Mouse (Mus musculus) kidney, embryonic 14.5 days (tissue): Measurements from ENCODE around the gene Kin. TPM values are rescaled to one million over a fixed set of nuclear protein-coding genes. Genes with fewer than 3 reads are reported as not detected.
A peak's percentile ranks its signal among the peaks of the same experiment; 100 is the strongest.

Experiments
- ATAC-seq: fragments of 200-750 bp; cut with Nextera tagmentation; 2 replicates; pipeline ENCODE4 v1.8.0; 2017; ENCODE audit warnings: moderate number of reproducible peaks, mild to moderate bottlenecking, moderate TSS enrichment, moderate library complexity; ENCODE audit not compliant: low FRiP score, low TSS enrichment
- H3K27ac ChIP-seq: fragments of 300-500 bp; sonication (generic); 2 replicates; pipeline ENCODE4 v1.5.1; 2014; ENCODE audit warnings: low read depth, mild to moderate bottlenecking, low read length, moderate library complexity, mixed read lengths
- H3K27me3 ChIP-seq: fragments of 300-500 bp; sonication (generic); 2 replicates; pipeline ENCODE4 v1.6.1; 2014; ENCODE audit warnings: mild to moderate bottlenecking, low read length; ENCODE audit not compliant: control insufficient read depth, insufficient read depth
- H3K36me3 ChIP-seq: fragments of 300-500 bp; sonication (generic); 2 replicates; pipeline ENCODE4 v1.6.1; 2014; ENCODE audit warnings: low read length, mixed read lengths; ENCODE audit not compliant: control insufficient read depth, insufficient read depth
- H3K4me1 ChIP-seq: fragments of 300-500 bp; sonication (generic); 2 replicates; pipeline ENCODE4 v1.6.1; 2014; ENCODE audit warnings: low read length, mixed read lengths; ENCODE audit not compliant: control insufficient read depth, insufficient read depth
- H3K4me2 ChIP-seq: fragments of 300-500 bp; sonication (generic); replicated peaks from 2 replicates; pipeline ENCODE4 v1.6.1; 2014; ENCODE audit warnings: low read depth, mild to moderate bottlenecking, low read length
- H3K4me3 ChIP-seq: fragments of 300-500 bp; sonication (generic); 2 replicates; pipeline ENCODE4 v1.5.1; 2014; ENCODE audit warnings: mild to moderate bottlenecking, low read length
- H3K9ac ChIP-seq: fragments of 300-500 bp; sonication (generic); 2 replicates; pipeline ENCODE4 v1.6.1; 2014; ENCODE audit warnings: low read depth, mild to moderate bottlenecking, low read length, moderate library complexity
- H3K9me3 ChIP-seq: fragments of 300-500 bp; sonication (generic); 2 replicates; pipeline ENCODE4 v1.6.1; 2016; ENCODE audit warnings: low read length; ENCODE audit not compliant: control insufficient read depth
- WGBS: fragments of 180-500 bp; shearing (Covaris S2); extraction: QIAGEN DNeasy Blood & Tissue Kit; methylation state at CpG from one replicate; pipeline ENCODE4 v1.1.7; 2014; 5-methylcytosine and 5-hydroxymethylcytosine counted together
- polyA plus RNA-seq: library from polyadenylated mRNA; unstranded; fragments of >200 nt; fragmentation: Nextera tagmentation; extraction: Ambion mirVana; gene quantifications from 2 replicates; pipeline ENCODE4 v1.2.1, GENCODE M21; 2014

The Kin gene
- polyA plus RNA-seq, 1 experiment from 2014 or later, result 29.9 TPM

DNA sequence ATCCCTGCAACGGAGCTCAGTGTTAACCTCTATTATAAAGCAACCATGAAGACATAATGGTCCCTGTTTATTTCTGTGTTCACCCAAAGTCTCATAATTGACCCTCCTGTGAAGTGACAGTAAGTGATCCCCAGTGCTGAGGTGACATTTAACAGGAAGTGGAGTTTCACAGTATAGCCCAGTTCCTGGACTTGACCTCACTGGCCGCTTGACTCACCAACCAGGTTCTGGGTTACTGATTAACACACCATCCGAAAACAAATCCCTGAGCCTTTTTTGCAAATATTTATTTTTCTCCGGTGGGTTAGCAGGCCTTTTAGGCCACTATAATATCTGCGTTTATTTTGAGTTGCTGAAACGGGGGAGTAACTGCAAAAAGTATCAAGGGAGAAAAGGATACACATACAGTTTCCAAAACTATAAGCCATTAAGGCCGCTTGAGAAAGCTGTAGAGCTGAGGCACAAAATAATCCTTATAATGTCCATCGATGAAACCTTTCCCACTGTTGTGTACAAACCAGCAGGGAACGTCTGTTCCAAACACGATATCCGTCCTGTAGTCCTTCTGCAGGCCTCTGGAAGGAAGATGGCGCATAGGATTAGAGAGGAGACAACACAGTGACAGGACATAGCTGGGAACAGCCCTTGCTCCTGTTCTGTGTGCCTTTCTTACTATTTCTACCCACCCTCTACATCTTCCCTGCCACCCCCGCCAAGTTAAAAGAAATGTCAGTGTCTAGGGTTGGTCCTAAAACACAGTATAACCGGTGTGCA lies 14.1 kb downstream of the Kin start:
- WGBS, result 72% methylated on average over 14 of the region's 14 CpGs
- Histone ChIP-seq H3K9ac (no peak overlapping the region), H3K9me3 (no peaks in the 10 kb centered on the region), H3K4me2 (no peak overlapping the region), H3K27ac (no peak overlapping the region), H3K4me1 (no peaks in the 10 kb centered on the region), H3K4me3 (no peak overlapping the region), H3K27me3 (no peaks in the 10 kb centered on the region), H3K36me3 (peaks cover 35% of the 10 kb centered on the region)
- ATAC-seq, result no peak

DNA sequence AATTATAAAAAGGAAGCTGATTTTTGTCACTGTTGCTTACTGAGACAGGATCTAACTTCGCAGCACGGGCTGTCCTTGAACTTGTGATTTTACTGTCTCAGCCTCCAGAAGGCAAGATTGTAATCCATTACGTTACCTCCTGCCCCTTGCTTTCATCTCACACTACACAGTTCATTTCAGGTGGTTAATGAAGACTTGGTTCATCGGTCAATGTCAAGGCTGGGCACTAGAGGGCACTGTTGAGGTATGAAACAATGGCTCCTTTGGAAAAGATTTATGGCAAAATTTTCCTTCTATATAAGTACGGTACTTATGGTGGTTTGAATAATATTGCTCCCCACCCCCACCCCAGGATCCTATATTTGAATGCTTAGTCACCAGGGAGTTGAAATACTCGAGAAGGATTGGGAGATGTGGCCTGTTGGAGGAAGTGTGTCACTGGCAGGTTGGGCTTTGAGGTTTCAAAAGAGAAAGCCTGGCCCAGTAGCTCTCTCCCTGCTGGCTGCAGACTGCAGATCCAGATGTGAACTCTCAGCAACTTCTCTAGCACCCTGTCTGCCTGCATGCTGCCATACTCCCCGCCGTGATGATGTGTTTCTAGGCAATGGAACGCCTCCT lies 18.3 kb downstream of the Kin start:
- Histone ChIP-seq H3K27me3 (no peaks in the 10 kb centered on the region), H3K27ac (no peak overlapping the region), H3K9ac (no peak overlapping the region), H3K4me2 (no peak overlapping the region), H3K36me3 (no peaks in the 10 kb centered on the region; the same call in 1 of the 2 replicates), H3K4me3 (no peak overlapping the region), H3K9me3 (no peaks in the 10 kb centered on the region), H3K4me1 (no peaks in the 10 kb centered on the region)
- WGBS, result 33% methylated on average over 9 of the region's 9 CpGs
- no peak for ATAC-seq

DNA sequence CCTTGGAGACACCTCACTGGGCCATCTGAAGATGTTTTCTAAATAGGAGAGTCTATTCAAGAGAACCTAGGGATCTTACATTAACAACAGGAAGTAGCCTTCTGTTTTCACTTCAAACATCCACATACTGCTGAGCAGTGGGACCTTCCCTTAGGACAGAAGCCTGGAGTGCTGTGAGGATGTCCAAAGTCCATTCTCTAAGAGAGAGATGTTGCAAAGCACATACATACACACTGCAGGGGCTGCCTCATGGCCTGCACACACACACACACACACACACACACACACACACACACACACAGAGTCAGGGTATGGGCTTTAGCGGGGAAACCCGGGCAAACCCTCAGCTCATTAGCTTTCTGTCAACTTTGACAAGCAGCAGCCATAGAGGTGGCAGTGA lies 20.1 kb downstream of the Kin start:
- no peaks in the 10 kb centered on the region for H3K4me1 ChIP-seq
- ATAC-seq, result no peak
- no peak overlapping the region for H3K9ac ChIP-seq
- no peak overlapping the region for H3K27ac ChIP-seq
- H3K4me2 ChIP-seq, result no peak overlapping the region
- H3K36me3 ChIP-seq, result no peaks in the 10 kb centered on the region
- H3K27me3 ChIP-seq, result no peaks in the 10 kb centered on the region
- H3K9me3 ChIP-seq, result no peaks in the 10 kb centered on the region
- no peak overlapping the region for H3K4me3 ChIP-seq
- WGBS, result 75% methylated on average over 2 of the region's 2 CpGs

DNA sequence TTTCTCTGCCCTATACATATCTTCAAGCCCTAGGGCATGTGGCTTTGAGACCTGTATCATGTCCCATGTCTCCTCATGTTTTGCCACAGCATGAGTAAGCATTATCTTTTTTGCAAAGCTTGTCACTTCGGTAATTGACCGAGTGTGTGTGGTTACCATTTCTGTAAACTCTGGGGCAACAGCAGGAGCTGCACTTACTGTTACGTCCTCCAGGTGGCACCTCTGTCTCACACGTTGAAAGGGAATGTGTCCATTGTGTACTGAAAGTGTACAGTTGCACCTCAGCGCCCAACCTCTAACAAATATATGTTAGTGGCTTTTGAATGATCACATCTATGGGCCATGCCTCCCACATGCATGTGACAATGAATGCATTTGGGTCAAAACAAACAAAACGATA lies 20.8 kb downstream of the Kin start:
- ATAC-seq, result 0 out of 2 replicates have a peak, but pooled peaks have one; percentile 29
- 45% methylated on average over 6 of the region's 6 CpGs for WGBS
- Histone ChIP-seq H3K9ac (no peak overlapping the region), H3K27me3 (no peaks in the 10 kb centered on the region), H3K27ac (no peak overlapping the region), H3K36me3 (no peaks in the 10 kb centered on the region), H3K9me3 (no peaks in the 10 kb centered on the region), H3K4me1 (no peaks in the 10 kb centered on the region), H3K4me3 (no peak overlapping the region), H3K4me2 (no peak overlapping the region)

DNA sequence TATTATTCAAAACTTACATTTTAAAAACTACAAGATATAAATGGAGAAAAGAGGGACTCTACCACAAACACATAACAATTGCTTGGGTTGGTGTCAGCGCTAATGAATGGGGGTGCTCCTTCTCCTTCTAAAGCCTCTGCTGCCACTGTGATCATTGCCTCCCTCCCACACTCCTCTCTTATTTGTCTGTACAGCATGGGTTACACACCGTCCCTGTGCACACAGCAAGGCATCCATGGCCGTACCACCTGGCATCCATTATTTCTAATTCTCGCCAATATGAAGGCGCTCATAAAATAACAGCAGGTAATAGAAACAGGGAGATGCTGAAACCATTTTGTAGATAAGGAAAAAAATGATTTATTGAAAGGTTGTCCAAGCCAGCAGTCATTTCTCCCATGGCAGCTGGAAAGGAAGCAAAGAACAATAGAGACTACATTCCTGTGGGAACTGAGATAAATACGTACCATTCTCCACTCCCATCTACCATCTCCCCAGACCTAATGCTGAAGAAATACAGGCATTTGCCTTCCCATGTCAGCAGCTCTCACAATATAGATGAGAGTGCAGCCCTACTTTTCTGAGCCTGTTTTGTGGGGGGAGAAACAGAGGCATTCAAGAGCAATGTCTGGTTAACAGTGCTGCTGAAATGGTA lies 28.3 kb downstream of the Kin start:
- Histone ChIP-seq H3K27ac (no peak overlapping the region), H3K9me3 (no peaks in the 10 kb centered on the region), H3K4me2 (no peak overlapping the region), H3K4me3 (no peak overlapping the region), H3K36me3 (no peaks in the 10 kb centered on the region), H3K9ac (no peak overlapping the region), H3K4me1 (no peaks in the 10 kb centered on the region), H3K27me3 (no peaks in the 10 kb centered on the region)
- no peak for ATAC-seq
- WGBS, result 70% methylated on average over 6 of the region's 6 CpGs

DNA sequence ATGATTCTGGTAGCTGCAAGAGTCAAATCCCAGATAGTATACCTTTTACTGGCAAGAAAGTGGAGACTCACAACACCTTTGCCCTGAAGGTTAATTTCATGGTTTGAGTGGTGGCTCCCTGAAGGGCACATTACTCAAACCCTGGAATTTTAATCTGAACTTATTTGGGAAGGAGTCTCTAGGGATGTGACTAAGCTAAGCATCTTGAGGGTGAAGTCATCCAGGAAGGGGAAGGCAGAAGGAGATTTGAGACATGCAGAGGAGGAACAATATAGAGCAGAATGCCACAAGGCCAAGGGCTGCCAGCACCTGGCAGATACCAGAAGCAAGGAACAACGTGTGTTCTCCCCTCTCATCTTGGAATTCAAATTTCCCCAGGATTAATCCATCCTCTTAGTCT lies 38.4 kb downstream of the Kin start:
- Histone ChIP-seq H3K9ac (no peak overlapping the region), H3K4me3 (no peak overlapping the region), H3K4me2 (no peak overlapping the region), H3K9me3 (no peaks in the 10 kb centered on the region), H3K4me1 (no peaks in the 10 kb centered on the region), H3K36me3 (no peaks in the 10 kb centered on the region), H3K27me3 (no peaks in the 10 kb centered on the region), H3K27ac (no peak overlapping the region)
- WGBS, result 71% methylated on average over 1 of the region's 1 CpGs
- no peak for ATAC-seq

DNA sequence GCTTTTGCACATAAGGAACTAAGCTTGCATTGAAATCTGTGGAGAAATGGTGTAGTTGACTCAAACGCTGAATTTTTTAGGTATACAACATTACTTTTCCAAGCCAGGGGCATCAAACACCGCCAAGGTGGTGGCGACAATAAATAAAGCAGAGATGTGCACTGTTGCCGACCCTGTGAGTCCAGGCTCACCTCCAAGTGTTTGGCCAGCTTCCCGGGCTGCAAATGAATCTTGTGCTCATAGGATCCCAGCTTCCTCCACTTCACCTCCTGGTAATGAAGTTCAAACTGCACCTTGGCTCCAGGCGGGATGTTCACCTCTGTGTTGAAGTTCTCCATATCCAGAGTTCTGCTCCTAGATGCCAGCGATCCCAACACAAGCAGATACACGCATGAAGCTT lies 38.9 kb downstream of the Kin start:
- H3K4me1 ChIP-seq, result no peaks in the 10 kb centered on the region
- ATAC-seq, result no peak
- H3K27ac ChIP-seq, result no peak overlapping the region
- 80% methylated on average over 8 of the region's 8 CpGs for WGBS
- no peaks in the 10 kb centered on the region for H3K36me3 ChIP-seq
- H3K4me2 ChIP-seq, result no peak overlapping the region
- no peak overlapping the region for H3K9ac ChIP-seq
- H3K27me3 ChIP-seq, result no peaks in the 10 kb centered on the region
- H3K9me3 ChIP-seq, result no peaks in the 10 kb centered on the region
- H3K4me3 ChIP-seq, result no peak overlapping the region

DNA sequence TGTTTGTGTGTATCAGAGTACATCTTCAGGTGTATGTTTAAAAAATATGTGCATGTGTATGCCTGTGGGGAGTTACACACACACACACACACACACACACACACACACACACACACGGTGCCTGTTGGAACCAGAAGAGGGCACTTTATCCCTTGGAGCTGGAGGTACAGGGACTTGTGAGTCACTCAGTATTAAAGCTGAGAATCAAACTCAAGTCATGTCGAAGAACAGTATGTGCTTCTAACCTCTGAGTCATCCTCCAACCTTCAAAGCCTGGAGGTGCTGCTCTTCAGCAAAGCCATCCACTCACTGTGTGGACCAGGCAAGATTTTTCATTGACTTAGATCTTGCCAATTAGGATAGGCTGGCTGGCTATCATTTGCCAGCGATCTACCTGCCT lies 41.4 kb downstream of the Kin start:
- H3K4me1 ChIP-seq, result no peaks in the 10 kb centered on the region
- ATAC-seq, result no peak
- H3K27me3 ChIP-seq, result no peaks in the 10 kb centered on the region
- no peak overlapping the region for H3K4me3 ChIP-seq
- WGBS, result 71% methylated on average over 3 of the region's 3 CpGs
- no peaks in the 10 kb centered on the region for H3K9me3 ChIP-seq
- H3K36me3 ChIP-seq, result no peaks in the 10 kb centered on the region
- no peak overlapping the region for H3K9ac ChIP-seq
- H3K27ac ChIP-seq, result no peak overlapping the region
- no peak overlapping the region for H3K4me2 ChIP-seq

DNA sequence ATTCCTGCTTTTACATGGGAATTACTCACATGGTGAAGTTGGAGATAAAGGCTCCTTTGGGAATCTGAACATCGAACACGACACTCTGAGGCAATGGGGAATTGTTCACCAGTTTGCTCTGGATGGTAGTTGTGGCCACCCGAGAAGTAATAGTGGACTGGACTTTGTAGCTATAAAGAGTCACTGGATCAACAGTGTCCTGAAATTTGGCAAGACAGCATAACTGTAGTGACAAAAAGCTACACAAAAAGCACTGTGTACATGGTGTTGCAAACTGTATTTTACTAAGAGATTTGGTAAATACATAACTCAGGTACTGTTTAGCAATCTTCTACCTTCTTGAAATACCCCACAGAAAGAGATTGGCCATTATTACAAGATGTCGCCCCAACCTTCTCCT lies 45.7 kb downstream of the Kin start:
- Histone ChIP-seq H3K9ac (no peak overlapping the region), H3K36me3 (no peaks in the 10 kb centered on the region), H3K9me3 (no peaks in the 10 kb centered on the region), H3K4me3 (no peak overlapping the region), H3K27ac (no peak overlapping the region), H3K4me1 (no peaks in the 10 kb centered on the region), H3K27me3 (no peaks in the 10 kb centered on the region), H3K4me2 (no peak overlapping the region)
- ATAC-seq, result no peak
- WGBS, result 91% methylated on average over 4 of the region's 4 CpGs
